Mouse (Mus musculus) cerebellum, adult 2 months (tissue): ENCODE data around the gene Wdfy4. TPM values are rescaled to one million over a fixed set of nuclear protein-coding genes. Genes with fewer than 3 reads are reported as not detected.

Experiments
- DNase-seq, 2 experiments: peaks; one replicate each; pipeline ENCODE4 v3.0.0; 2021
- H3K27ac ChIP-seq: fragments of 200-500 bp; 2 replicates; pipeline ENCODE4 v1.5.1; 2012; ENCODE audit warnings: low read length, control low read depth, inconsistent platforms; ENCODE audit not compliant: insufficient read depth
- H3K27me3 ChIP-seq: fragments of 200-500 bp; 2 replicates; pipeline ENCODE4 v1.6.1; 2012; ENCODE audit warnings: inconsistent platforms, mild to moderate bottlenecking, low read length, moderate library complexity; ENCODE audit not compliant: control insufficient read depth, insufficient read depth
- H3K4me1 ChIP-seq: fragments of 200-500 bp; 2 replicates; pipeline ENCODE4 v1.6.1; 2011; ENCODE audit warnings: low read length; ENCODE audit not compliant: control insufficient read depth, insufficient read depth
- H3K4me3 ChIP-seq: fragments of 200-500 bp; replicated peaks from 2 replicates; pipeline ENCODE3; 2011; ENCODE audit warnings: mild to moderate bottlenecking, low read depth, low read length, control low read depth; ENCODE audit not compliant: insufficient read depth
- CTCF ChIP-seq: fragments of 200-500 bp; IDR thresholded peaks from 2 replicates; pipeline ENCODE4 v1.5.1; 2011; ENCODE audit warnings: low read depth, mild to moderate bottlenecking, control low read depth, low read length, moderate library complexity, borderline replicate concordance; ENCODE audit not compliant: insufficient read depth
- POLR2A ChIP-seq: fragments of 200-500 bp; IDR thresholded peaks from 2 replicates; pipeline ENCODE4 v1.6.1; 2011; ENCODE audit warnings: low read length, control low read depth, borderline replicate concordance; ENCODE audit not compliant: insufficient read depth
- WGBS: fragments of 180-500 bp; shearing (Covaris S2); methylation state at CpG from one replicate; pipeline ENCODE4 v1.1.7; 2018; 5-methylcytosine and 5-hydroxymethylcytosine counted together
- polyA plus RNA-seq: library from polyadenylated mRNA; depleted of rRNA; stranded (reverse); fragments of >200 nt; gene quantifications from 2 replicates; pipeline ENCODE4 v1.2.3, GENCODE M21; 2012

The Wdfy4 gene
- polyA plus RNA-seq, 1 experiment = 0.62 TPM

- TF ChIP-seq CTCF (no peak), POLR2A (no peak)
- Histone ChIP-seq H3K27me3 (no peaks in the 10 kb centered on the region), H3K4me1 (no peaks in the 10 kb centered on the region; the same call in 1 of the 2 replicates), H3K4me3 (no peak overlapping the region), H3K27ac (no peak overlapping the region)
- WGBS = 72% methylated on average over 3 of the region's 3 CpGs
- DNase-seq = no peak
Observed at GRCm38 (mm10) chr14:33019050-33019449, 166.3 kb downstream of the Wdfy4 start.

- Histone ChIP-seq H3K27me3 (no peaks in the 10 kb centered on the region), H3K4me3 (no peak overlapping the region), H3K27ac (no peak overlapping the region), H3K4me1 (no peaks in the 10 kb centered on the region)
- no peak for DNase-seq
- WGBS = 88% methylated on average over 1 of the region's 1 CpGs
- TF ChIP-seq CTCF (no peak), POLR2A (no peak)
Observed at GRCm38 (mm10) chr14:33007638-33008037, 177.7 kb downstream of the Wdfy4 start.

- no peak overlapping the region for H3K27ac ChIP-seq
- TF ChIP-seq POLR2A (no peak), CTCF (no peak)
- no peak overlapping the region for H3K4me3 ChIP-seq
- no peaks in the 10 kb centered on the region for H3K4me1 ChIP-seq
- WGBS = 100% methylated on average over 1 of the region's 1 CpGs
- DNase-seq = no peak
- no peaks in the 10 kb centered on the region for H3K27me3 ChIP-seq
Observed at GRCm38 (mm10) chr14:33005114-33005513, 180.2 kb downstream of the Wdfy4 start.

GRCm38 (mm10) chr14:33000112-33000979, 185.0 kb downstream of the Wdfy4 start:
- TF ChIP-seq POLR2A (no peak), CTCF (no peak)
- no peak for DNase-seq
- H3K27ac ChIP-seq = no peak overlapping the region
- WGBS = 26% methylated on average over 8 of the region's 8 CpGs
- no peaks in the 10 kb centered on the region for H3K27me3 ChIP-seq
- H3K4me3 ChIP-seq = no peak overlapping the region
- no peaks in the 10 kb centered on the region for H3K4me1 ChIP-seq

DNA sequence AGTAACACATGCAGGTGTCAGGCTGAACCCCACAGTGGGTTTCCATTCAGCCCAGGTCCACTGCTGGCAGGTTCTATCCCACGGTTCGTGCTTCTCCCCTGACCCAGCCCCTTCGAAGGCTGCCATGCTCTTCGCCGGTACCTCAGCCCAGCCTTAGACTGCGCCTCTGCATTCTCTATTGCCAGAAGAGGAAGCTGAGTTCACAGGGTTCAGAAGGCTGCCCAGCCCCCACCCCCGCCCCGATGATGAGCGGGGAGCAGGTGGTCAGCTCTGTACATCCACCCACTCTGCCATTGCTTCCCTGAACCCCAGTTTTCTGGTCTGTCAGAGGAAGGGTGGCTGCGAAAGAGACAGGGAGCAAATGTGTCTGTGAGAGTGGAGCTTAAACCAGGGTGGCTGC, 185.8 kb downstream of the Wdfy4 start:
- DNase-seq = no peak
- no peak overlapping the region for H3K4me3 ChIP-seq
- no peak overlapping the region for H3K27ac ChIP-seq
- no peaks in the 10 kb centered on the region for H3K27me3 ChIP-seq
- TF ChIP-seq CTCF (no peak), POLR2A (no peak)
- WGBS = 44% methylated on average over 10 of the region's 10 CpGs
- H3K4me1 ChIP-seq = no peaks in the 10 kb centered on the region

- Histone ChIP-seq H3K27ac (no peak overlapping the region), H3K4me3 (no peak overlapping the region), H3K27me3 (no peaks in the 10 kb centered on the region), H3K4me1 (no peaks in the 10 kb centered on the region)
- 24% methylated on average over 10 of the region's 10 CpGs for WGBS
- no peak for TF ChIP-seq CTCF
- no peak for TF ChIP-seq POLR2A
- DNase-seq = no peak
Observed at GRCm38 (mm10) chr14:32994954-32995636, 190.2 kb downstream of the Wdfy4 start.

GRCm38 (mm10) chr14:32991082-32991481, 194.2 kb downstream of the Wdfy4 start, which contains the start of gene Lrrc18:
Gene Lrrc18 (plus strand): TSS chr14:32991382.
- no peak within 1 kb of the TSS for H3K27ac ChIP-seq
- no peaks in the 10 kb centered on the region for H3K4me1 ChIP-seq
- WGBS = 88% methylated on average over 2 of the region's 2 CpGs
- H3K27me3 ChIP-seq = no peaks in the 10 kb centered on the region
- no peak within 1 kb of the TSS for H3K4me3 ChIP-seq
- no peak for DNase-seq
- TF ChIP-seq CTCF (no peak), POLR2A (no peak)
